Comparison of ENCODE assay signal across 8 mouse cellular contexts in genomic region chr10:94115893-94116599, GRCm38 (mm10). TPM values are rescaled to one million over a fixed set of nuclear protein-coding genes. Genes with fewer than 3 reads are reported as not detected.
A peak's percentile ranks its signal among the peaks of the same experiment; 100 is the strongest.
DNase-seq lines count a peak whose midpoint lies in the region; ATAC-seq lines count a peak whose summit lies in the region.

No protein-coding gene starts in this region.

- H3K4me2 ChIP-seq in hindbrain, embryonic 14.5 days (replicated peaks): no peak overlapping the region

- no peaks in the 10 kb centered on the region for H3K36me3 ChIP-seq in hindbrain, embryonic 14.5 days (replicated peaks; ENCODE audit: control insufficient read depth, insufficient read depth)

- H3K4me1 ChIP-seq in hindbrain, embryonic 14.5 days (replicated peaks; ENCODE audit: control insufficient read depth, insufficient read depth, low read length): no peaks in the 10 kb centered on the region

- ATAC-seq in hindbrain, embryonic 14.5 days (ENCODE audit: low FRiP score): peak; percentile 81

- H3K27ac ChIP-seq in hindbrain, embryonic 14.5 days: no peak overlapping the region

- WGBS in hindbrain, embryonic 14.5 days: 38% methylated on average over 6 of the region's 6 CpGs

- H3K9ac ChIP-seq in hindbrain, embryonic 14.5 days: no peak overlapping the region

- no peaks in the 10 kb centered on the region for H3K27me3 ChIP-seq in hindbrain, embryonic 14.5 days (ENCODE audit: control insufficient read depth, insufficient read depth, low read length)

- peak; percentile 68 for DNase-seq in T-cell, adult 2 months (ENCODE audit: low spot score)
- peak; percentile 82 to 91 for DNase-seq in cerebellum, postnatal 25 days
- DNase-seq in frontal cortex, postnatal 36 days (ENCODE audit: low spot score in 2 of 2): peak; percentile 70 to 89
- DNase-seq in hindbrain, embryonic 14.5 days (ENCODE audit: low spot score): peak; percentile 88
- DNase-seq in layer of hippocampus, postnatal 14 days (ENCODE audit: low spot score in 2 of 2): peak; percentile 73 to 86
- DNase-seq in lung, postnatal 14 days: peak; percentile 90
- peak; percentile 44 for DNase-seq in retina, adult 2 months (ENCODE audit: low read depth, low spot score)
- peak; percentile 84 for DNase-seq in thymus, postnatal 14 days

- H3K4me3 ChIP-seq in hindbrain, embryonic 14.5 days (replicated peaks; ENCODE audit: low read length): no peak overlapping the region

- no peaks in the 10 kb centered on the region for H3K9me3 ChIP-seq in hindbrain, embryonic 14.5 days (ENCODE audit: control insufficient read depth, low read length)

RNA-seq across cellular contexts. Expression of gene Nr2c1, which starts 31.8 kb away (rescaled TPM):
- polyA plus RNA-seq in hindbrain, embryonic 14.5 days (2014; fragmentation: Nextera tagmentation; extraction: Ambion mirVana): 7.0 and 8.0 TPM in 2 replicates
- 1 to 10 TPM; 7.7 to 9.0 TPM for total RNA-seq in layer of hippocampus, postnatal 14 days (2021)
